In genomic region chr2:118127516-118128288, GRCm38 (mm10) we compare ENCODE assay signal across 21 mouse cellular contexts. TPM values are rescaled to one million over a fixed set of nuclear protein-coding genes. Genes with fewer than 3 reads are reported as not detected.
DNase-seq lines count a peak whose midpoint lies in the region; ATAC-seq lines count a peak whose summit lies in the region.
"Had no signal": no experiment of that assay in that cellular context is flagged by ENCODE, and none has a peak within 500 bp of the region (broad histone marks: within the 10 kb centered on the region; RNA-seq: fewer than 3 reads in every experiment).

No protein-coding gene starts in this region.

- H3K9me3 ChIP-seq in heart, embryonic 10.5 days: no peaks in the 10 kb centered on the region
- H3K9me3 ChIP-seq in liver, embryonic 12.5 days (replicated peaks): no peaks in the 10 kb centered on the region
- no peaks in the 10 kb centered on the region for H3K9me3 ChIP-seq in lung, embryonic 16.5 days (ENCODE audit: control insufficient read depth, low read length)
- H3K9me3 ChIP-seq in hindbrain, embryonic 12.5 days (replicated peaks): no peaks in the 10 kb centered on the region
- H3K9me3 ChIP-seq: embryonic facial prominence, embryonic 15.5 days; forebrain, embryonic 15.5 days; heart, embryonic 15.5 days had no signal

- no peaks in the 10 kb centered on the region for H3K27me3 ChIP-seq in heart, embryonic 10.5 days (ENCODE audit: insufficient read depth, poor library complexity, severe bottlenecking)
- H3K27me3 ChIP-seq in liver, embryonic 12.5 days (replicated peaks): no peaks in the 10 kb centered on the region
- no peaks in the 10 kb centered on the region for H3K27me3 ChIP-seq in lung, embryonic 16.5 days (ENCODE audit: control insufficient read depth, insufficient read depth, low read depth, low read length)
- no peaks in the 10 kb centered on the region for H3K27me3 ChIP-seq in hindbrain, embryonic 12.5 days
- H3K27me3 ChIP-seq: embryonic facial prominence, embryonic 15.5 days; forebrain, embryonic 15.5 days; heart, embryonic 15.5 days had no signal

- H3K4me3 ChIP-seq in heart, embryonic 10.5 days: no peak overlapping the region
- H3K4me3 ChIP-seq in liver, embryonic 12.5 days: no peak overlapping the region
- H3K4me3 ChIP-seq in lung, embryonic 16.5 days (ENCODE audit: low read length): no peak overlapping the region
- no peak overlapping the region for H3K4me3 ChIP-seq in hindbrain, embryonic 12.5 days
- H3K4me3 ChIP-seq: embryonic facial prominence, embryonic 15.5 days; forebrain, embryonic 15.5 days; heart, embryonic 15.5 days had no signal

- WGBS in heart, embryonic 10.5 days: 83% methylated on average over 5 of the region's 5 CpGs
- 58% methylated on average over 5 of the region's 5 CpGs for WGBS in liver, embryonic 12.5 days (ENCODE audit: insufficient replicate concordance)
- WGBS in lung, embryonic 16.5 days: 53% methylated on average over 5 of the region's 5 CpGs
- WGBS in hindbrain, embryonic 12.5 days: 83% methylated on average over 5 of the region's 5 CpGs

- H3K27ac ChIP-seq in heart, embryonic 10.5 days: no peak overlapping the region
- no peak overlapping the region for H3K27ac ChIP-seq in liver, embryonic 12.5 days
- 0 out of 2 replicates have a peak overlapping the region, but pooled peaks have one; percentile 20 for H3K27ac ChIP-seq in lung, embryonic 16.5 days (ENCODE audit: low read length)
- H3K27ac ChIP-seq in hindbrain, embryonic 12.5 days: no peak overlapping the region
- H3K27ac ChIP-seq: embryonic facial prominence, embryonic 15.5 days; forebrain, embryonic 15.5 days; heart, embryonic 15.5 days; hindbrain, embryonic 14.5 days had no signal

- peaks cover 24% of the 10 kb centered on the region for H3K36me3 ChIP-seq in heart, embryonic 10.5 days
- peaks cover 3% of the 10 kb centered on the region; the same call in 1 of the 2 replicates for H3K36me3 ChIP-seq in liver, embryonic 12.5 days
- H3K36me3 ChIP-seq in lung, embryonic 16.5 days (ENCODE audit: control insufficient read depth, insufficient read depth, low read length): peaks cover 23% of the 10 kb centered on the region
- H3K36me3 ChIP-seq in hindbrain, embryonic 12.5 days: peaks cover 12% of the 10 kb centered on the region; the same call in 1 of the 2 replicates
- H3K36me3 ChIP-seq: forebrain, embryonic 15.5 days had no signal

- DNase-seq in heart, adult 11 months: peak; percentile 50
- no peak for DNase-seq in heart, embryonic 10.5 days (ENCODE audit: low spot score)
- DNase-seq in liver (no peak), NIH3T3 (ENCODE audit: low read depth) (peak; percentile 58)
- no peak for DNase-seq in lung, postnatal 4 days
- DNase-seq: adrenal gland, postnatal 10 days; cerebellum, adult 11 months; cerebellum, adult 8-10 months; cerebellum, postnatal 14 days; embryo, embryonic 11 days; gastrocnemius, postnatal 36 days; heart, adult 18-20 months; heart, postnatal 14 days had no signal

- no peaks in the 10 kb centered on the region for H3K4me1 ChIP-seq in heart, embryonic 10.5 days
- no peaks in the 10 kb centered on the region for H3K4me1 ChIP-seq in liver, embryonic 12.5 days
- peaks cover 7% of the 10 kb centered on the region; the same call in 1 of the 2 replicates for H3K4me1 ChIP-seq in lung, embryonic 16.5 days (replicated peaks; ENCODE audit: control insufficient read depth, insufficient read depth, low read length)
- 0 out of 2 replicates have a peak, but pooled peaks cover 2% of the 10 kb centered on the region for H3K4me1 ChIP-seq in hindbrain, embryonic 12.5 days
- H3K4me1 ChIP-seq: heart, embryonic 15.5 days had no signal

- ATAC-seq in liver, embryonic 12.5 days: peak; percentile 44; the same call in 1 of the 2 replicates
- ATAC-seq in lung, embryonic 16.5 days (ENCODE audit: low read depth): peak; percentile 50
- ATAC-seq in hindbrain, embryonic 12.5 days (ENCODE audit: low FRiP score): no peak
- ATAC-seq: forebrain, embryonic 15.5 days had no signal

- no peak overlapping the region for H3K9ac ChIP-seq in liver, embryonic 12.5 days
- no peak overlapping the region for H3K9ac ChIP-seq in lung, embryonic 16.5 days (ENCODE audit: low read length)
- H3K9ac ChIP-seq in hindbrain, embryonic 12.5 days: no peak overlapping the region
- H3K9ac ChIP-seq: embryonic facial prominence, embryonic 15.5 days; forebrain, embryonic 15.5 days; heart, embryonic 15.5 days; hindbrain, embryonic 14.5 days had no signal

- no peak overlapping the region for H3K4me2 ChIP-seq in liver, embryonic 12.5 days
- H3K4me2 ChIP-seq in lung, embryonic 16.5 days (ENCODE audit: low read depth, low read length): no peak overlapping the region
- H3K4me2 ChIP-seq in hindbrain, embryonic 12.5 days (replicated peaks): no peak overlapping the region
- H3K4me2 ChIP-seq: embryonic facial prominence, embryonic 15.5 days; forebrain, embryonic 15.5 days; heart, embryonic 11.5 days; heart, embryonic 15.5 days; hindbrain, embryonic 14.5 days had no signal

RNA-seq across cellular contexts. Expression of gene Thbs1, which starts 16.0 kb away (rescaled TPM):
- 37.8 and 47.0 TPM in 2 replicates for polyA plus RNA-seq in heart, embryonic 10.5 days (2016; fragmentation: Nextera tagmentation; extraction: Ambion mirVana)
- 69.2 and 78.6 TPM in 2 replicates for polyA plus RNA-seq in liver, embryonic 12.5 days (2016; fragmentation: Nextera tagmentation; extraction: Ambion mirVana)
- polyA plus RNA-seq in lung, embryonic 16.5 days (2015; fragmentation: Nextera tagmentation; extraction: Ambion mirVana): 160 and 190 TPM in 2 replicates
- polyA plus RNA-seq in hindbrain, embryonic 12.5 days (2016; fragmentation: Nextera tagmentation; extraction: Ambion mirVana): 89.8 and 110 TPM in 2 replicates

Comparison
In these comparisons a context has a peak if more than half of its experiments do, and no peak if none do; other contexts are left out.
1. DNase-seq: peak in heart, adult 11 months (single experiment) and NIH3T3 (single experiment); none in heart, embryonic 10.5 days (single experiment), liver (single experiment) and lung, postnatal 4 days (0 of 2).